Mouse (Mus musculus) forebrain, embryonic 14.5 days (tissue): ENCODE data around the gene Tbc1d9. TPM values are rescaled to one million over a fixed set of nuclear protein-coding genes. Genes with fewer than 3 reads are reported as not detected.

ENCODE experiments used
- ATAC-seq: fragments of 200-750 bp; cut with Nextera tagmentation; 2 replicates; pipeline ENCODE4 v1.8.0; 2017; ENCODE audit warnings: mild to moderate bottlenecking, moderate library complexity
- DNase-seq: peaks from one replicate; pipeline ENCODE4 v3.0.0-alpha.2; 2015; ENCODE audit warnings: low spot score
- H3K27ac ChIP-seq: fragments of 300-500 bp; sonication (generic); 2 replicates; pipeline ENCODE4 v1.5.1; 2014; ENCODE audit warnings: low read depth, mild to moderate bottlenecking, control low read depth, low read length, moderate library complexity
- H3K27me3 ChIP-seq: fragments of 300-500 bp; sonication (generic); replicated peaks from 2 replicates; pipeline ENCODE4 v1.6.1; 2014; ENCODE audit warnings: low read length, control low read depth, mixed read lengths; ENCODE audit not compliant: control insufficient read depth, insufficient read depth
- H3K36me3 ChIP-seq: fragments of 300-500 bp; sonication (generic); 2 replicates; pipeline ENCODE4 v1.6.1; 2014; ENCODE audit warnings: low read length, control low read depth; ENCODE audit not compliant: control insufficient read depth, insufficient read depth
- H3K4me1 ChIP-seq: fragments of 300-500 bp; sonication (generic); 2 replicates; pipeline ENCODE4 v1.6.1; 2014; ENCODE audit warnings: antibody characterized with exemption, low read length, control low read depth; ENCODE audit not compliant: control insufficient read depth, insufficient read depth
- H3K4me2 ChIP-seq: fragments of 300-500 bp; sonication (generic); 2 replicates; pipeline ENCODE4 v1.6.1; 2014; ENCODE audit warnings: mild to moderate bottlenecking, control low read depth, low read length
- H3K4me3 ChIP-seq: fragments of 300-500 bp; sonication (generic); 2 replicates; pipeline ENCODE4 v1.5.1; 2014; ENCODE audit warnings: low read depth, low read length, control low read depth
- H3K9ac ChIP-seq: fragments of 300-500 bp; sonication (generic); 2 replicates; pipeline ENCODE4 v1.6.1; 2014; ENCODE audit warnings: mild to moderate bottlenecking, low read length, control low read depth, moderate library complexity
- H3K9me3 ChIP-seq: fragments of 300-500 bp; sonication (generic); replicated peaks from 2 replicates; pipeline ENCODE4 v1.6.1; 2016; ENCODE audit warnings: low read length, control low read depth, mixed read lengths; ENCODE audit not compliant: control insufficient read depth
- WGBS: fragments of 180-500 bp; shearing (Covaris S2); extraction: QIAGEN DNeasy Blood & Tissue Kit; methylation state at CpG from one replicate; pipeline ENCODE4 v1.1.7; 2014; 5-methylcytosine and 5-hydroxymethylcytosine counted together
- polyA plus RNA-seq: library from polyadenylated mRNA; unstranded; fragments of >200 nt; fragmentation: Nextera tagmentation; extraction: Ambion mirVana; gene quantifications from 2 replicates; pipeline ENCODE4 v1.2.1, GENCODE M21; 2014

Gene Tbc1d9
- polyA plus RNA-seq, 1 experiment from 2014 or later: 16.6 TPM

GRCm38 (mm10) chr8:83152470-83152869 lies 12.7 kb upstream of the Tbc1d9 start:
- DNase-seq: no peak

GRCm38 (mm10) chr8:83155110-83155509 lies 10.0 kb upstream of the Tbc1d9 start:
- no peak for ATAC-seq
- 52% methylated on average over 4 of the region's 4 CpGs for WGBS
- no peak overlapping the region for H3K9ac ChIP-seq
- H3K4me1 ChIP-seq: no peaks in the 10 kb centered on the region
- no peaks in the 10 kb centered on the region for H3K27me3 ChIP-seq
- no peak for DNase-seq
- H3K4me3 ChIP-seq: no peak overlapping the region
- no peak overlapping the region for H3K27ac ChIP-seq
- no peaks in the 10 kb centered on the region for H3K9me3 ChIP-seq
- H3K36me3 ChIP-seq: no peaks in the 10 kb centered on the region
- no peak overlapping the region for H3K4me2 ChIP-seq

More at GRCm38 (mm10) chr8:83152470-83152869, 12.7 kb upstream of the Tbc1d9 start:
- H3K4me2 ChIP-seq: no peak overlapping the region
- H3K4me3 ChIP-seq: no peak overlapping the region
- no peaks in the 10 kb centered on the region for H3K9me3 ChIP-seq
- H3K4me1 ChIP-seq: no peaks in the 10 kb centered on the region
- no peaks in the 10 kb centered on the region for H3K27me3 ChIP-seq
- ATAC-seq: no peak
- H3K9ac ChIP-seq: no peak overlapping the region
- H3K36me3 ChIP-seq: no peaks in the 10 kb centered on the region
- WGBS: 66% methylated on average over 4 of the region's 4 CpGs
- no peak overlapping the region for H3K27ac ChIP-seq

- Histone ChIP-seq H3K27ac (no peak overlapping the region), H3K9me3 (no peaks in the 10 kb centered on the region), H3K4me2 (no peak overlapping the region), H3K9ac (no peak overlapping the region), H3K36me3 (no peaks in the 10 kb centered on the region), H3K4me3 (no peak overlapping the region), H3K4me1 (no peaks in the 10 kb centered on the region), H3K27me3 (no peaks in the 10 kb centered on the region)
- 77% methylated on average over 3 of the region's 3 CpGs for WGBS
- ATAC-seq (no peak), DNase-seq (no peak)
Measured at GRCm38 (mm10) chr8:83158971-83159370, 6.2 kb upstream of the Tbc1d9 start.

- ATAC-seq (no peak), DNase-seq (no peak)
- Histone ChIP-seq H3K4me3 (no peak overlapping the region), H3K36me3 (no peaks in the 10 kb centered on the region), H3K9me3 (no peaks in the 10 kb centered on the region), H3K27ac (no peak overlapping the region), H3K27me3 (no peaks in the 10 kb centered on the region), H3K4me1 (peaks cover under 1% of the 10 kb centered on the region; the same call in 1 of the 2 replicates), H3K4me2 (no peak overlapping the region), H3K9ac (no peak overlapping the region)
- 60% methylated on average over 1 of the region's 1 CpGs for whole genome bisulfite sequencing
Measured at GRCm38 (mm10) chr8:83159615-83160014, 5.5 kb upstream of the Tbc1d9 start.

- ATAC-seq (no peak), DNase-seq (no peak)
- Histone ChIP-seq H3K9ac (no peak overlapping the region), H3K4me1 (peaks cover 5% of the 10 kb centered on the region; the same call in 1 of the 2 replicates), H3K27me3 (no peaks in the 10 kb centered on the region), H3K27ac (no peak overlapping the region), H3K4me2 (no peak overlapping the region), H3K36me3 (no peaks in the 10 kb centered on the region), H3K9me3 (no peaks in the 10 kb centered on the region), H3K4me3 (no peak overlapping the region)
- 60% methylated on average over 2 of the region's 2 CpGs for WGBS
Measured at GRCm38 (mm10) chr8:83160613-83161012, 4.5 kb upstream of the Tbc1d9 start.

GRCm38 (mm10) chr8:83165931-83166867 lies 1.0 kb downstream of the Tbc1d9 start, which contains the start of gene Gm10645:
TSS of gene Gm10645 (minus strand) at chr8:83166170.
- H3K9me3 ChIP-seq: no peaks in the 10 kb centered on the region
- H3K27me3 ChIP-seq: no peaks in the 10 kb centered on the region
- peak within 1 kb of the TSS; percentile 51 for H3K4me2 ChIP-seq
- ATAC-seq: peak; percentile 75
- no peaks in the 10 kb centered on the region for H3K36me3 ChIP-seq
- peaks cover 13% of the 10 kb centered on the region for H3K4me1 ChIP-seq
- peak within 1 kb of the TSS; percentile 99 for H3K9ac ChIP-seq
- peak within 1 kb of the TSS; percentile 84 for H3K4me3 ChIP-seq
- 2% methylated on average over 54 of the region's 54 CpGs for WGBS
- DNase-seq: peak; percentile 50
- H3K27ac ChIP-seq: peak within 1 kb of the TSS; percentile 93

- Histone ChIP-seq H3K36me3 (no peaks in the 10 kb centered on the region), H3K27ac (no peak overlapping the region), H3K4me1 (peaks cover 13% of the 10 kb centered on the region), H3K4me2 (peak overlapping the region; percentile 51), H3K27me3 (no peaks in the 10 kb centered on the region), H3K9ac (no peak overlapping the region; the same call in 1 of the 2 replicates), H3K4me3 (peak overlapping the region; percentile 84), H3K9me3 (no peaks in the 10 kb centered on the region)
- DNase-seq (no peak), ATAC-seq (no peak)
- 46% methylated on average over 3 of the region's 3 CpGs for WGBS
Measured at GRCm38 (mm10) chr8:83167932-83168331, 2.8 kb downstream of the Tbc1d9 start.

GRCm38 (mm10) chr8:83169127-83169526 lies 4.0 kb downstream of the Tbc1d9 start:
- WGBS: 85% methylated on average over 3 of the region's 3 CpGs
- ATAC-seq (no peak), DNase-seq (no peak)
- H3K27ac ChIP-seq: no peak overlapping the region
- no peaks in the 10 kb centered on the region for H3K9me3 ChIP-seq
- H3K36me3 ChIP-seq: no peaks in the 10 kb centered on the region
- H3K4me3 ChIP-seq: no peak overlapping the region
- H3K27me3 ChIP-seq: no peaks in the 10 kb centered on the region
- no peak overlapping the region for H3K4me2 ChIP-seq
- peaks cover 13% of the 10 kb centered on the region for H3K4me1 ChIP-seq
- no peak overlapping the region for H3K9ac ChIP-seq

- no peaks in the 10 kb centered on the region for H3K9me3 ChIP-seq
- no peak overlapping the region for H3K27ac ChIP-seq
- no peaks in the 10 kb centered on the region for H3K27me3 ChIP-seq
- DNase-seq (no peak), ATAC-seq (no peak)
- H3K36me3 ChIP-seq: no peaks in the 10 kb centered on the region
- H3K4me1 ChIP-seq: peaks cover 12% of the 10 kb centered on the region
- WGBS: 85% methylated on average over 2 of the region's 2 CpGs
- H3K9ac ChIP-seq: no peak overlapping the region
- no peak overlapping the region for H3K4me2 ChIP-seq
- H3K4me3 ChIP-seq: no peak overlapping the region
Measured at GRCm38 (mm10) chr8:83169709-83170108, 4.6 kb downstream of the Tbc1d9 start.
